Mouse (Mus musculus): Measurements from ENCODE around the gene Gpr85.

The Gpr85 gene

DNA sequence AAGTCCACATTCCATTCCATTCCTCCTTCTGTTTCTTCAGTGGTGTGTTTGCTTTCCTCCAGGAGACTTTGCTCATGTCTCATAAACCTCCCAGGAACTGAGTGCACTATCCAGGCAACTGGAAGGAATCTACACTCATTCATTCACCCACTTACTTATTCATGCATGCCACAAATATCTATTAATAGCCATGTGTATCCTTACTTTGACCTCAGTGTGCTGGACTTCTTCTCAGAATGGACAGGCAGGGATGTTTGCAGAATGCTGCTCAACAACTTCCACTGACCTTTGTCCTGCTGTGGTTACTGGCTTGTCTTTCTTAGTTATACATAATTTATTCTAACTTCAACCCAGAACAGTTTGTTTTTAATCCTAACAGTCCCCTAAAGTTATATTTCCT lies 23.1 kb downstream of the Gpr85 start:
- no peak for DNase-seq (ENCODE audit: low read depth, low spot score)

DNA sequence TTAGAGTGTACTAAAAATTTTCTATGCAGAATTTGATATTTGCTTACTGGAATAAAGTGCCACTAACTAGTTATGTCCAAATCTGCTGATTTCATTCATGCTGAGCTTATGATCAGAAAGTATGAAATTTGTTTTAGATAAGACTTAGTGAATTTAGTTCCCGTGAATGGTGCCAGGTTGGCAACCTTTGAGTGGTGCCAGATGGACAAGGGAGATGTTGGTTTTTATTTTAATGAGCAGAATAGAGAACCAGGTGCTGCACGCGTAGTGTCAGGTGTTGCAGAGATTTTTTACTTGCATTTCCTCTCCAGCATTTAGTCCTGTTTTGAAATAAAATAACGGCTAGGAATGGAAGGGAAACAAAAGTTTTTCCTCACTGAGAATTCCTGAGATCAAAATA lies 27.6 kb downstream of the Gpr85 start:
- DNase-seq (ENCODE audit: low read depth, low spot score) = no peak

DNA sequence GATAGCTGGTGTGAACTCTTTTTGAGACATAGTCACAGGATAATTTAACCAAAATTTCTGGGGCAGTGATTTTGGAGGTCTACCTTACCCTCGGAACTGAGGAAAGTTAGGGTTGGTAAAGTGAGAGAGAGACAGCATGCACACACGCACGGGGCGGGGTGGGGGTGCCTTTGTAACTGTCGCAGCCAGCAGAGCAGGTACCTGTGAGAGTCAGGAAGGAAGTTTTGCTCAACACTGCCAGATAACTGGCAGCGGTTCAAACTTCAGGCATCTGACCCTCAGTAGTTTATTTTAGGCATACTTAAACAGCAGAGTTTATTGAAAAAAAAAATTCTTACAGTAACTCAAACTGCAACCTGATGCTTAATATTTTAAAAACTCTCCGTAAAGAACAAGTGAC lies 39.7 kb downstream of the Gpr85 start:
- DNase-seq (ENCODE audit: low read depth, low spot score) = no peak

DNA sequence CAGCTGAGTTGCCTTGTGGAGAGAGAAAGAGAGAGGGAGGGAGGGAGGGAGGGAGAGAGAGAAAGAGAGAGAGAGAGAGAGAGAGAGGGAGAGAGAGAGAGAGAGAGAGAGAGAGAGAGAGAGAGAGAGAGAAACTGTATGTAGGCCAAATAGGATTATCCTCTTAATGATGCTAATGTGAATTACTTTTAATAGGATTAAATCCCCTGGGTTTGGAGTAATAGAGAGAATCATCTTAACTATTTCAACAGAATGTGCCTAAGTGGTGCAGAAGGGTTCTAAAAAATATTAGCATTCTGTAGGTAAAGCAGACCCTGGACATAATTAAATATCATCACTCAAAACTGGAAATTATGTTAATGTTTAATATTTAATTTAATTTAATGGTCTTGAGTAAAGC lies 42.4 kb downstream of the Gpr85 start:
- no peak for DNase-seq (ENCODE audit: low read depth, low spot score)

Measured in CD4-positive, CD25-positive, alpha-beta regulatory T cell, adult 2 months (primary cell).